ENCODE assay signal across 17 mouse cellular contexts in the genomic region with DNA sequence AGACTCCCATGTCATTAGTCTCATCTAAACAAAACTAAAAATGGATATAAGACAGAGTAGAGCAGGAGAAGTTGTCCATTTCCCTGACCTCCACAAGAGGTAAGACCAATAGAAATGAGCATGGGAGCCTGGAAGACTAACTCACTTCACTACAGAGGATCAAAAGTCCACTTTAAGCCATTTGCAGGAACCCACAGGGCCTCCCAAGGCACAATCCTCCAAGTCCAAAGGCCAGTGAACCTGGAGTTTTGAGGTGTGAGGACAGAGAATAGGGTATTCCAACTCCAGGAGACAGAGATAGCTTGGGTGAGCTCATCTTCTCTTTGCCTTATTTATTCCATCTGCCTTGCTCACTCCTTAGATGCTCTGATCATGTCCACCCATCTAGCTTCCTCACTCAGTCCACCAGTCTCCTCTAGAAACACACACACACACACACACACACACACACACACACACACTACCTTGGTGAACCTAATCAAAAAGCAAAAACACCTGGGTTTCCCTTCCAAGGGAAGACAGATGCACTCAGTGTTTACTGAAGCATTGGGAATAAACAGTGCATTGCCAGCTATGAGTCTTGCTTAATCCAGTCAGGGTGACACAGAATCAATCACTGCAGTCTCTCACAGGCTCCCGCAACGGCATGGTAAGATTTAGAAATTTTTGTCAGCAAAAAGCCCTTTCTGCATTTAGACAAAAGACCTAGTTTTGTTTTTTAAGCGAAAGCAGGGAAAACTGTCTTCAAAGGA.
DNase-seq lines count a peak whose midpoint lies in the region; ATAC-seq lines count a peak whose summit lies in the region.
"Had no signal": no experiment of that assay in that cellular context is flagged by ENCODE, and none has a peak within 500 bp of the region (broad histone marks: within the 10 kb centered on the region; RNA-seq: fewer than 3 reads in every experiment).

No protein-coding gene starts in this region.

- H3K4me1 ChIP-seq in kidney, embryonic 16.5 days (ENCODE audit: insufficient read depth, low read length), result no peaks in the 10 kb centered on the region
- 0 out of 2 replicates have a peak, but pooled peaks cover 5% of the 10 kb centered on the region for H3K4me1 ChIP-seq in forebrain, embryonic 14.5 days (ENCODE audit: control insufficient read depth, insufficient read depth, low read length)
- no peaks in the 10 kb centered on the region for H3K4me1 ChIP-seq in midbrain, embryonic 14.5 days (ENCODE audit: control insufficient read depth, insufficient read depth, low read length)
- H3K4me1 ChIP-seq: limb, embryonic 12.5 days had no signal

- no peak overlapping the region for H3K27ac ChIP-seq in kidney, embryonic 16.5 days (ENCODE audit: low read length)
- peak overlapping the region; percentile 40 for H3K27ac ChIP-seq in forebrain, embryonic 14.5 days (ENCODE audit: low read depth, low read length)
- H3K27ac ChIP-seq in midbrain, embryonic 14.5 days (replicated peaks; ENCODE audit: low read depth, low read length), result 0 out of 2 replicates have a peak overlapping the region, but pooled peaks have one; percentile 2
- H3K27ac ChIP-seq: gastrocnemius, adult 2 months; heart, adult 2 months; kidney, postnatal 0 days; left cerebral cortex, adult 2 months; limb, embryonic 12.5 days had no signal

- ATAC-seq in kidney, embryonic 16.5 days (ENCODE audit: low FRiP score, low TSS enrichment), result no peak
- peak; percentile 93 for ATAC-seq in forebrain, embryonic 14.5 days
- peak; percentile 43; the same call in 1 of the 2 replicates for ATAC-seq in midbrain, embryonic 14.5 days (ENCODE audit: low FRiP score, low TSS enrichment)

- no peaks in the 10 kb centered on the region for H3K27me3 ChIP-seq in kidney, embryonic 16.5 days (ENCODE audit: insufficient read depth, low read length)
- H3K27me3 ChIP-seq in forebrain, embryonic 14.5 days (replicated peaks; ENCODE audit: control insufficient read depth, insufficient read depth, low read length), result no peaks in the 10 kb centered on the region
- no peaks in the 10 kb centered on the region for H3K27me3 ChIP-seq in midbrain, embryonic 14.5 days (ENCODE audit: control insufficient read depth, insufficient read depth, low read length)
- H3K27me3 ChIP-seq: limb, embryonic 12.5 days had no signal

- H3K4me3 ChIP-seq in kidney, embryonic 16.5 days (ENCODE audit: low read length), result no peak overlapping the region
- no peak overlapping the region for H3K4me3 ChIP-seq in forebrain, embryonic 14.5 days (ENCODE audit: low read depth, low read length)
- H3K4me3 ChIP-seq in midbrain, embryonic 14.5 days (replicated peaks; ENCODE audit: low read depth, low read length), result no peak overlapping the region
- H3K4me3 ChIP-seq: gastrocnemius, adult 2 months; heart, adult 2 months; left cerebral cortex, adult 2 months; limb, embryonic 12.5 days had no signal

- H3K36me3 ChIP-seq in kidney, embryonic 16.5 days (ENCODE audit: insufficient read depth, low read length), result no peaks in the 10 kb centered on the region
- no peaks in the 10 kb centered on the region for H3K36me3 ChIP-seq in forebrain, embryonic 14.5 days (ENCODE audit: control insufficient read depth, insufficient read depth, low read length)
- no peaks in the 10 kb centered on the region for H3K36me3 ChIP-seq in midbrain, embryonic 14.5 days (ENCODE audit: control insufficient read depth, insufficient read depth, low read length)
- H3K36me3 ChIP-seq: limb, embryonic 12.5 days had no signal

- peak; percentile 7 for DNase-seq in kidney, adult 11 months
- peak; percentile 24 for DNase-seq in adipocyte (ENCODE audit: low spot score)
- DNase-seq in forebrain, embryonic 14.5 days (ENCODE audit: low spot score), result peak; percentile 76
- DNase-seq in midbrain, embryonic 14.5 days, result peak; percentile 32
- DNase-seq in thymus, postnatal 36 days, result no peak
- no peak for DNase-seq in testis, postnatal 14 days (ENCODE audit: low spot score)
- DNase-seq: adrenal gland, adult 2 months; B cell, adult 2 months; gastrocnemius, adult 2 months; heart, adult 2 months; heart, postnatal 10 days; lung, postnatal 36 days; thymus, postnatal 14 days had no signal

- H3K9me3 ChIP-seq in kidney, embryonic 16.5 days (ENCODE audit: low read length), result no peaks in the 10 kb centered on the region
- H3K9me3 ChIP-seq in forebrain, embryonic 14.5 days (replicated peaks; ENCODE audit: control insufficient read depth, low read length), result no peaks in the 10 kb centered on the region
- H3K9me3 ChIP-seq in midbrain, embryonic 14.5 days (ENCODE audit: control insufficient read depth, low read length), result no peaks in the 10 kb centered on the region
- H3K9me3 ChIP-seq: limb, embryonic 12.5 days had no signal

- WGBS in kidney, embryonic 16.5 days, result 86% methylated on average over 3 of the region's 3 CpGs
- 16% methylated on average over 3 of the region's 3 CpGs for WGBS in forebrain, embryonic 14.5 days
- WGBS in midbrain, embryonic 14.5 days, result 65% methylated on average over 3 of the region's 3 CpGs

- no peak overlapping the region for H3K9ac ChIP-seq in kidney, embryonic 16.5 days (replicated peaks; ENCODE audit: low read length)
- H3K9ac ChIP-seq in forebrain, embryonic 14.5 days (ENCODE audit: low read length), result no peak overlapping the region
- no peak overlapping the region for H3K9ac ChIP-seq in midbrain, embryonic 14.5 days (replicated peaks; ENCODE audit: low read length)
- H3K9ac ChIP-seq: limb, embryonic 12.5 days had no signal

- H3K4me2 ChIP-seq in kidney, embryonic 16.5 days (replicated peaks; ENCODE audit: low read depth, low read length), result no peak overlapping the region
- H3K4me2 ChIP-seq in forebrain, embryonic 14.5 days (ENCODE audit: low read length), result no peak overlapping the region; the same call in 1 of the 2 replicates
- H3K4me2 ChIP-seq in midbrain, embryonic 14.5 days (ENCODE audit: low read length), result no peak overlapping the region
- H3K4me2 ChIP-seq: limb, embryonic 12.5 days had no signal

Comparison
In these comparisons a context has a peak if more than half of its experiments do, and no peak if none do; other contexts are left out.
1. DNase-seq: peak in kidney, adult 11 months (single experiment), adipocyte (single experiment), forebrain, embryonic 14.5 days (single experiment) and midbrain, embryonic 14.5 days (single experiment); none in thymus, postnatal 36 days (0 of 2) and testis, postnatal 14 days (single experiment).